Mouse (Mus musculus): ENCODE results near the gene Atad3a. TPM values are rescaled to one million over a fixed set of nuclear protein-coding genes. Genes with fewer than 3 reads are reported as not detected.
A peak's percentile ranks its signal among the peaks of the same experiment; 100 is the strongest.

Gene Atad3a
- total and polyA plus RNA-seq, 3 experiments, result 220 to 232 TPM; not detected in 1

DNA sequence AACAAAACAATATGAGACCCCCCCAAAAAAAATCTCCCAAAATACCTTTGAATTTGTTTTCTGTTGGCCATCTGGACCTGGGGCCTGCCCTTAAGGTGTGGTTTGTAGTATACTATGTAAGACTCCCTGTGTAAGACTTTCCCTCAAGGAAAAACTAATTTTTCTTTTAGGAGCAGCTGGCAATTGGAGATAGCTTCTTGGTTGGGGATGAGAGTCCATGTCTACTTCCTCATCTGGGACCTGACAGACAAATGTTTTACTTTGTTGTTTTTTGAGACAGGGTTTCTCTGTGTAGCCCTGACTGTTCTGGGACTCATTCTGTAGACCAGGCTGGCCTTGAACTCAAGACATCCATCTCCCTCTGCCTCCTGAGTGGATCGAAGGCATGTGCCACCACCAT, 41.2 kb upstream of the Atad3a start:
- Histone ChIP-seq H3K9ac (ENCODE audit: control insufficient read depth, low read depth, low read length, poor library complexity, severe bottlenecking) (peak overlapping the region; percentile 6; the same call in 1 of the 2 replicates), H3K9me3 (replicated peaks; ENCODE audit: insufficient read depth, low read length) (no peaks in the 10 kb centered on the region), H3K4me1 (ENCODE audit: control insufficient read depth in 1 of 2, insufficient read depth in 2 of 2, low read length in 2 of 2) (peaks cover 11 to 15% of the 10 kb centered on the region in 2 experiments), H3K4me3 (ENCODE audit: control insufficient read depth in 1 of 2, insufficient read depth in 1 of 2, low read depth in 2 of 2, low read length in 2 of 2) (peak overlapping the region; percentile 9 to 93), H3K79me2 (ENCODE audit: control insufficient read depth, insufficient read depth, low read length, poor library complexity) (peaks cover 27% of the 10 kb centered on the region), H3K27me3 (ENCODE audit: control insufficient read depth in 1 of 2, insufficient read depth in 2 of 2, low read length in 2 of 2) (no peaks in the 10 kb centered on the region), H3K27ac (ENCODE audit: control insufficient read depth, low read depth, low read length) (peak overlapping the region; percentile 71), H3K36me3 (ENCODE audit: control insufficient read depth in 1 of 2, insufficient read depth in 2 of 2, low read length in 2 of 2) (peaks cover 5 to 24% of the 10 kb centered on the region in 2 experiments)
- DNase-seq (ENCODE audit: low read depth, low spot score), result peak; percentile 57
- TF ChIP-seq TAL1 (IDR thresholded peaks at IDR 0.05; ENCODE audit: low read length) (peak; percentile 62), RCOR1 (IDR thresholded peaks at IDR 0.05; ENCODE audit: low read depth, low read length) (0 out of 2 replicates have a peak, but pooled peaks have one; percentile 26), ZNF384 (IDR thresholded peaks at IDR 0.05; ENCODE audit: low read depth, low read length) (no peak), GABPA (IDR thresholded peaks at IDR 0.05; ENCODE audit: low read depth, low read length) (no peak), EP300 (IDR thresholded peaks at IDR 0.05; ENCODE audit: low read depth in 1 of 2, low read length in 2 of 2) (peak in 1 of 2 experiments; percentile 40; a peak in 1 of 4 replicates), POLR2A (IDR thresholded peaks at IDR 0.05; ENCODE audit: control insufficient read depth in 1 of 2, insufficient read depth in 1 of 2, low read depth in 1 of 2, low read length in 2 of 2, poor library complexity in 1 of 2) (no peak), MAX (IDR thresholded peaks at IDR 0.05; ENCODE audit: low read length) (peak; percentile 27; the same call in 1 of the 2 replicates), POLR2AphosphoS5 (IDR thresholded peaks at IDR 0.05; ENCODE audit: borderline replicate concordance, low read depth, low read length) (no peak), JUND (IDR thresholded peaks at IDR 0.05; ENCODE audit: low read depth, low read length) (no peak), RAD21 (IDR thresholded peaks at IDR 0.05; ENCODE audit: low read depth, low read length) (no peak), GATA1 (IDR thresholded peaks at IDR 0.05; ENCODE audit: low read depth, low read length) (0 out of 2 replicates have a peak, but pooled peaks have one; percentile 15), E2F4 (IDR thresholded peaks at IDR 0.05; ENCODE audit: borderline replicate concordance, low read depth, low read length) (no peak), USF1 (IDR thresholded peaks at IDR 0.05; ENCODE audit: low read depth, low read length) (no peak), TCF12 (IDR thresholded peaks at IDR 0.05; ENCODE audit: low read depth, low read length) (0 out of 2 replicates have a peak, but pooled peaks have one; percentile 13), ETS1 (IDR thresholded peaks at IDR 0.05; ENCODE audit: low read depth, low read length) (0 out of 2 replicates have a peak, but pooled peaks have one; percentile 12)

DNA sequence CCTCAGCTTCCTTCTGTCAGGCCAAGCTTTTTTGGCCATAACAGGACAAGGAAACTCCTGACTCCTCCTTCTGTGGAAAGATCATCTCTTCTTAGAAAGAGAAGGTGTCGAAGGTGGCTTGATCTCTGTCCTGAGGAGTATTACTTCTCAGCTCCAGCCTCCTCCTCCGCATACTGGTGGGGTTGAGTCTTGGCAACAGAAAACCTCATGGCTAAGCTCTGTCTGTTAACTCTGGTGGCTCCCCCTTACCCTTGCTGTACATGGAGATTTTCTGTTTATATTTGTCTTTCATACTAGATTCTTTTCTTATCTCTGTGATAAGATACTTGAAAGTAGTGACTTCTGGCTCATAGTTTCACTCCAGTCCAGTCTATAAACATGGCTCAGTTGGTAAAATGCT, 32.8 kb upstream of the Atad3a start:
- DNase-seq (ENCODE audit: low read depth, low spot score), result no peak
- H3K27ac ChIP-seq (ENCODE audit: control insufficient read depth, low read depth, low read length), result no peak overlapping the region
- 0 out of 4 replicates have a peak, but pooled peaks cover 0 to 4% of the 10 kb centered on the region in 2 experiments for H3K27me3 ChIP-seq (ENCODE audit: control insufficient read depth in 1 of 2, insufficient read depth in 2 of 2, low read length in 2 of 2)
- no peaks in the 10 kb centered on the region for H3K9me3 ChIP-seq (replicated peaks; ENCODE audit: insufficient read depth, low read length)
- H3K4me1 ChIP-seq (ENCODE audit: control insufficient read depth in 1 of 2, insufficient read depth in 2 of 2, low read length in 2 of 2), result peaks cover under 1 to 1% of the 10 kb centered on the region in 2 experiments; a peak in 3 of 4 replicates
- H3K79me2 ChIP-seq (ENCODE audit: control insufficient read depth, insufficient read depth, low read length, poor library complexity), result no peaks in the 10 kb centered on the region
- no peak overlapping the region for H3K4me3 ChIP-seq (ENCODE audit: control insufficient read depth in 1 of 2, insufficient read depth in 1 of 2, low read depth in 2 of 2, low read length in 2 of 2)
- no peak overlapping the region for H3K9ac ChIP-seq (ENCODE audit: control insufficient read depth, low read depth, low read length, poor library complexity, severe bottlenecking)
- peaks cover 0 to under 1% of the 10 kb centered on the region in 2 experiments; a peak in 2 of 4 replicates for H3K36me3 ChIP-seq (ENCODE audit: control insufficient read depth in 1 of 2, insufficient read depth in 2 of 2, low read length in 2 of 2)
- TF ChIP-seq EP300 (IDR thresholded peaks at IDR 0.05; ENCODE audit: low read depth in 1 of 2, low read length in 2 of 2) (no peak), SMC3 (IDR thresholded peaks at IDR 0.05; ENCODE audit: low read depth, low read length) (no peak), RCOR1 (IDR thresholded peaks at IDR 0.05; ENCODE audit: low read depth, low read length) (no peak), MEF2A (IDR thresholded peaks at IDR 0.05; ENCODE audit: extremely low read depth, insufficient replicate concordance, low read depth, low read length, poor library complexity, severe bottlenecking) (no peak), BHLHE40 (IDR thresholded peaks at IDR 0.05; ENCODE audit: borderline replicate concordance, low read depth, low read length) (no peak), USF2 (IDR thresholded peaks at IDR 0.05; ENCODE audit: borderline replicate concordance in 1 of 2, insufficient read depth in 1 of 2, low read depth in 1 of 2, low read length in 2 of 2) (no peak), MAX (IDR thresholded peaks at IDR 0.05; ENCODE audit: low read length) (no peak), POLR2AphosphoS5 (IDR thresholded peaks at IDR 0.05; ENCODE audit: borderline replicate concordance, low read depth, low read length) (no peak), KAT2A (conservative IDR thresholded peaks at IDR 0.05; ENCODE audit: low read depth, low read length) (no peak), CTCF (IDR thresholded peaks at IDR 0.05 in 2 of 3, conservative IDR thresholded peaks at IDR 0.05 in 1 of 3; ENCODE audit: control insufficient read depth in 1 of 3, insufficient read depth in 1 of 3, low read depth in 2 of 3, low read length in 3 of 3, poor library complexity in 1 of 3, severe bottlenecking in 1 of 3) (no peak), ELF1 (IDR thresholded peaks at IDR 0.05; ENCODE audit: low read depth, low read length) (no peak), HCFC1 (IDR thresholded peaks at IDR 0.05; ENCODE audit: low read depth, low read length) (no peak), ZMIZ1 (IDR thresholded peaks at IDR 0.05; ENCODE audit: low read depth, low read length) (no peak), RAD21 (IDR thresholded peaks at IDR 0.05; ENCODE audit: low read depth, low read length) (no peak)

Measured in MEL (cell line).